Mouse (Mus musculus): ENCODE results near the gene Trappc4. TPM values are rescaled to one million over a fixed set of nuclear protein-coding genes. Genes with fewer than 3 reads are reported as not detected.

The Trappc4 gene
- polyA plus RNA-seq, 1 experiment from 2014 or later: 133 TPM

GRCm38 (mm10) chr9:44357207-44357606 is 50.2 kb downstream of the Trappc4 start:
- WGBS: 82% methylated on average over 4 of the region's 4 CpGs
- no peaks in the 10 kb centered on the region for H3K27me3 ChIP-seq (replicated peaks; ENCODE audit: control insufficient read depth, insufficient read depth, low read length)
- peaks cover 5% of the 10 kb centered on the region; the same call in 1 of the 2 replicates for H3K4me1 ChIP-seq (ENCODE audit: control insufficient read depth, insufficient read depth, low read length)
- H3K9me3 ChIP-seq (ENCODE audit: control insufficient read depth, low read length): no peaks in the 10 kb centered on the region
- H3K4me3 ChIP-seq (ENCODE audit: low read depth, low read length): no peak overlapping the region
- H3K4me2 ChIP-seq (ENCODE audit: low read depth, low read length): no peak overlapping the region
- DNase-seq (ENCODE audit: low spot score): peak; percentile 66
- no peak for ATAC-seq (ENCODE audit: low read depth)
- no peak overlapping the region for H3K27ac ChIP-seq (replicated peaks; ENCODE audit: low read depth, low read length)
- peaks cover 70% of the 10 kb centered on the region for H3K36me3 ChIP-seq (ENCODE audit: control insufficient read depth, insufficient read depth, low read length)
- H3K9ac ChIP-seq (ENCODE audit: low read depth, low read length): no peak overlapping the region

Small RNA genes lying within 50 kb of the gene (microRNA-seq; reads per million reads assigned to microRNA genes)
- not detected for gene Mir7085 (ENCODE audit: borderline number of aligned reads)

Other genes with a start within 250 kb of the Trappc4 start
- 15.3 and 17.1 TPM in 2 replicates for gene Cbl, start 173.6 kb downstream of the Trappc4 start, polyA plus RNA-seq (2014; fragmentation: Nextera tagmentation; extraction: Ambion mirVana)
- 0.96 and 10.0 TPM in 2 replicates for gene Ccdc153, start 166.9 kb downstream of the Trappc4 start, polyA plus RNA-seq (2014; fragmentation: Nextera tagmentation; extraction: Ambion mirVana)
- 0.12 and 0.15 TPM in 2 replicates for gene Pdzd3, start 156.1 kb downstream of the Trappc4 start, polyA plus RNA-seq (2014; fragmentation: Nextera tagmentation; extraction: Ambion mirVana)
- gene Nlrx1, start 139.0 kb downstream of the Trappc4 start, polyA plus RNA-seq (2014; fragmentation: Nextera tagmentation; extraction: Ambion mirVana): 9.7 and 13.2 TPM in 2 replicates
- gene Abcg4, start 119.0 kb downstream of the Trappc4 start, polyA plus RNA-seq (2014; fragmentation: Nextera tagmentation; extraction: Ambion mirVana): 4.5 and 5.1 TPM in 2 replicates
- gene Hinfp, start 101.9 kb downstream of the Trappc4 start, polyA plus RNA-seq (2014; fragmentation: Nextera tagmentation; extraction: Ambion mirVana): 15.6 and 18.7 TPM in 2 replicates
- gene C2cd2l, start 87.3 kb downstream of the Trappc4 start, polyA plus RNA-seq (2014; fragmentation: Nextera tagmentation; extraction: Ambion mirVana): 7.3 and 9.5 TPM in 2 replicates
- 34.3 and 34.9 TPM in 2 replicates for gene Dpagt1, start 81.6 kb downstream of the Trappc4 start, polyA plus RNA-seq (2014; fragmentation: Nextera tagmentation; extraction: Ambion mirVana)
- 202 and 227 TPM in 2 replicates for gene H2afx, start 72.9 kb downstream of the Trappc4 start, polyA plus RNA-seq (2014; fragmentation: Nextera tagmentation; extraction: Ambion mirVana)
- 98.5 and 99.9 TPM in 2 replicates for gene Hmbs, start 63.4 kb downstream of the Trappc4 start, polyA plus RNA-seq (2014; fragmentation: Nextera tagmentation; extraction: Ambion mirVana)
- gene Vps11, start 45.9 kb downstream of the Trappc4 start, polyA plus RNA-seq (2014; fragmentation: Nextera tagmentation; extraction: Ambion mirVana): 24.5 and 25.8 TPM in 2 replicates
- gene Hyou1, start 28.1 kb downstream of the Trappc4 start, polyA plus RNA-seq (2014; fragmentation: Nextera tagmentation; extraction: Ambion mirVana): 29.6 and 30.0 TPM in 2 replicates
- 19.0 and 20.1 TPM in 2 replicates for gene Slc37a4, start 10.7 kb downstream of the Trappc4 start, polyA plus RNA-seq (2014; fragmentation: Nextera tagmentation; extraction: Ambion mirVana)
- gene Rps25, start 461 bp downstream of the Trappc4 start, polyA plus RNA-seq (2014; fragmentation: Nextera tagmentation; extraction: Ambion mirVana): 2,445 and 2,627 TPM in 2 replicates
- 19.4 and 23.6 TPM in 2 replicates for gene Ccdc84, start 11.0 kb upstream of the Trappc4 start, polyA plus RNA-seq (2014; fragmentation: Nextera tagmentation; extraction: Ambion mirVana)
- not detected in 2 replicates for gene Foxr1, start 33.5 kb upstream of the Trappc4 start, polyA plus RNA-seq (2014; fragmentation: Nextera tagmentation; extraction: Ambion mirVana)
- 1.7 and 2.3 TPM in 2 replicates for gene Upk2, start 47.4 kb upstream of the Trappc4 start, polyA plus RNA-seq (2014; fragmentation: Nextera tagmentation; extraction: Ambion mirVana)
- gene Bcl9l, start 75.2 kb upstream of the Trappc4 start, polyA plus RNA-seq (2014; fragmentation: Nextera tagmentation; extraction: Ambion mirVana): 16.9 and 18.7 TPM in 2 replicates
- gene Cxcr5, start 154.3 kb upstream of the Trappc4 start, polyA plus RNA-seq (2014; fragmentation: Nextera tagmentation; extraction: Ambion mirVana): 0.13 and 0.35 TPM in 2 replicates
- gene Ddx6, start 197.3 kb upstream of the Trappc4 start, polyA plus RNA-seq (2014; fragmentation: Nextera tagmentation; extraction: Ambion mirVana): 16.1 and 18.2 TPM in 2 replicates

All from embryonic facial prominence, embryonic 14.5 days (tissue).